Mouse (Mus musculus) cerebellum, postnatal 14 days (tissue): Measurements from ENCODE around the gene Mrps11.

ENCODE experiments used
- DNase-seq, 2 experiments: peaks; one replicate each; pipeline ENCODE4 v3.0.0; 2021; ENCODE audit warnings: mixed read lengths in 2 of 2

The Mrps11 gene

GRCm38 (mm10) chr7:78793895-78794570, 11.1 kb downstream of the Mrps11 start:
- DNase-seq: no peak

GRCm38 (mm10) chr7:78794571-78795092, 11.7 kb downstream of the Mrps11 start:
- DNase-seq: no peak

- no peak for DNase-seq
Observed at GRCm38 (mm10) chr7:78796624-78797023, 13.7 kb downstream of the Mrps11 start.

- peak; percentile 58 to 64 for DNase-seq
Observed at GRCm38 (mm10) chr7:78797843-78798455, 15.0 kb downstream of the Mrps11 start.

DNA sequence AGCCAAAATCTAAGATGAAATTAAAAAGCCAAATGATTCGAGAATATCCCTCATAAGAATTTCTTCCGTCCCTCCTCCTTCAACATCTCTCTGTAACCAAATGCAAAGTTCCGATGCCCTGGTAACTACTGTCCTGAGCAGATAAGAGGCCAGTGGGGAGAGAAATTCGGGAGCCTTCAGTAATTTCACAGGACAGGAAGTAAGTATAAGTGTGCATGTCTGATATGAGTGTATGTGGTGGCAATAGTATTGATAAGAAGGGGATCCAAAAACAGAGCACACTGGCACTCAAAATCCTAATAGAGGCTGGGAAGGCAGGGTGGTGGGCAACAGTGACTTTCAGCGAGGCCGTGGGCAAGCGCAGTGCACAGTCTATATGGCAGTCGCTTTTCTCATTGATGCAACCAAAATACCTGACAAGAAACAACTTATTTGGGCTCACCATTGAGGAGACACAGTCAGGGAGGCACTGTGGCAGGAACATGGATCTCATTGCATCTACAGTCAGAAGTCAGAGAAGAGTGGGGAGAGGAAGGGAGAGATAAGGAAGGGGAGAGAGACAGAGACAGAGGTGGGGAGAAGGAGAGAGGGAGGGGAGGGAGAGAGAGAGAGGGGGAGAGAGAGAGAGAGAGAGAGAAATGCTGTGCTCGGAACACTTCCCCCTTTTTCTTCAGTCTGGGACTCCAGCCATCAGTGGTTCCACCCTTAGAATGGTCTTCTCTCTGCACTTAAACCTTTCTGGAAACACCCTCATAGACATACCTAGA, 17.0 kb downstream of the Mrps11 start:
- DNase-seq: no peak

DNA sequence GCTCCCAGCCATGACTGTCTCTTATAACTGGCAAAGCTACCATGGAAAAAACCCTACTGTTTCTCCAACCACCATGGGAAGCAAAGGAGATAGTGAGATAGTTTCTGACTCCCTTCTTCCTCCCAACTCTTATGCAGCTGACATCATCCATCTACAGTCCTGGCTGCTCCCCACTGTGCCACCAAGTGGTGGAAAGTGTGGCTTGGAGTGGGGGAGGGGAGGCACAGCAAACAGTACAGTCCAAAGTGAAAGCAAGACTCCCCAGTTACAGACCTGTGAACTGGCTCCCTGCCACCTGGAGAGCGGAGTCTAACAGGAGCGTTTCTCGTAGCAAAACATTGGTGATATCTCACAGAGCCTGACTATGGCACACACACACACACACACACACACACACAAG, 20.9 kb downstream of the Mrps11 start:
- DNase-seq: no peak

DNA sequence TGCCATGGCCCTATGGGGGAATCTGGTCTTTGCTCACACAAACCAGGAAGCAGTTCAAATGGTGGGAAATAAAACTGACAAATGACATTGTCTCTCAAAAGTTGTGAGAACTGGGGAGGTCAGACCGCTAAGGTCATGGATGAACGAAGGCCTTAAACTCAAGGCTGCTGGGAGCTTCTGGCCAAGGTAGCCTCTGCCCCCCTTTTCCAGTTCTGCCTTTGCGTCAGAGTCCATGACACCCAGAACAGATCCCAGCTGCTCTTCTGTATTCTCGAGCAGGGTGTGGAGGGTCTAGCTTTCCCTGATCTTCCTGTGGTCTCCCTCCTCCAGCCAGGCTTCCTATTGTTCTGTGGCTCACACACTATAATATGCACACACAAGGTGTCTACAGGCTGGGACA, 24.3 kb downstream of the Mrps11 start:
- DNase-seq: no peak

- DNase-seq: peak; percentile 64 to 67
Observed at GRCm38 (mm10) chr7:78813791-78814190, 30.9 kb downstream of the Mrps11 start.

GRCm38 (mm10) chr7:78814766-78815165, 31.8 kb downstream of the Mrps11 start:
- no peak for DNase-seq

DNA sequence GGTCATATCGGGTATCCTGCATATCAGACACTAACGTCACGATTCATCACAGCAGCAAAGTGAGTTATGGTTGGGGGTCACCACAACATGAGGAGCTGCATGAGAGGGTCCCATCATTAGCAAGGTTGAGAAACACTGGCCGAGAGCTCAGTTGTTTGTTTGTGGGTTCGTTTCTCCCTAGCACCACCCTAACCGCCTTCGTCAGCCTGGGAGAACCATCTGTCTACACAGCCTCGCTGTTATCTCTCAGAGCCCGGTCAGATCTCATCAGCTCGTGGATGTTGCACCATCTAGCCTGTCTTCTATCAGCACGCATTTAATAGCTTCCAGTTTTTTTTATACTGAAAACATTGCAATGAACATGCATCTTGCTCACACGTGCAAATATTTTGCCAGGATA, 35.4 kb downstream of the Mrps11 start:
- no peak for DNase-seq

DNA sequence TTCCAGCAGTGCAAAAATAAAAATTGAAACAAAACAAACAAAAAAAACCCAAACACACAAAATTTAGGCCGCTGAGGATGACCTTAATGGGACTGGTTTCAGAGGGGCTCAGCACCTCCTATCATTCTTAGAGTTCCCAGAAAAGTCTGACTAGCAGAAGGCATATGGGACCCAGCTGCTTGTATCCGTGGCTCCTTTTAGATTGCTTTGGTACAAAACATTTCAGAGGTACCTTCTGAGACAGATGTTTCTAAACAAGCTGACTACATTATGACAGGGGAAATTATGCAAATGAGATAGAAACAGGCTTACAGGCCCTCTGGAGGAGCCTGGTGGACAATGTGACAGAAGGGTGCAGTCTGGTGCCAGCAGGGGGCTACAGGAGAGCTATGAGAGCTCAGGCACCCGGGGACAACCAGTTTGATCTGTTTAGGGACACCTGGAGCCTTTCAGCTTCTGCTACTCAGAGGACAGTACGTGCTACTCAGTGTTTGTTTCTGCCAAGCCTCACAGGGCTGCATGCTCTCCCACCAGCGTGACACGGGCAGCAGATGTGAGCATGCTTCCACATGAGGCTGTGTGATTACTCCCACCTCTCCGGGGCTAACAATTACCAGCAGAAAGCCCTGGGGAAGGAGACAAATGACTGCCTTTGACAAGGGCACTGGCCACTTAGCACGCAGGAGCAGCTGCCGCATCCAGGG, 43.9 kb downstream of the Mrps11 start:
- no peak for DNase-seq

DNA sequence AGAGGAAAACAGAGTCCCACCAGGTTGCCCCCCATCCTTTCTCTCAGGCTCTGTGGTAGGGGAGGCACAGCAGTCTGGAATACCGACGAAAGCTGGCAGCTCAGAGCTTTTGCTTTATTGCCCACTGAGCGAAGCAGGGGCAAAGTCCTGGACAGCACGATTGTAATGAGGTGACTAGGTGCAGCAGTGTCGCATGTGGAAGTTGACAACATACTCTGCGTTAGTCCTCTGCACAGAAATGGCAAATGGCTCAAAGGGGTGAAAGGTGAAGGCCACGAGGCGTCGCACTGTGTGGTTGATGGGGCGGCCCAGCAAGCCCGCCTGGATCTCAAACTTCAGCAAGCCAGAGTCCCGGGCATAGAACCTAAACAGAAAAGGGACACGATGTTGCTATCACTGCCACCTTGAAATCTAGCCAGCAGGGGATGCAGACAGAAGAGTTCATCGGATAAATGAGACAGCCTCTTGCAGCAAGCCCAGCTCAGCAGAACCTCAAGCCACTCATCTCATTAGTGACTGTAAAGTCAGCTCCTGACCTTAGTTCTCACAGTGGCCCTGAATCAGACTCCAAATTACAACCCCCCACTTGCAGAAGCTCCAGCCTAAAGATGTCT, 44.9 kb downstream of the Mrps11 start:
- DNase-seq: no peak

DNA sequence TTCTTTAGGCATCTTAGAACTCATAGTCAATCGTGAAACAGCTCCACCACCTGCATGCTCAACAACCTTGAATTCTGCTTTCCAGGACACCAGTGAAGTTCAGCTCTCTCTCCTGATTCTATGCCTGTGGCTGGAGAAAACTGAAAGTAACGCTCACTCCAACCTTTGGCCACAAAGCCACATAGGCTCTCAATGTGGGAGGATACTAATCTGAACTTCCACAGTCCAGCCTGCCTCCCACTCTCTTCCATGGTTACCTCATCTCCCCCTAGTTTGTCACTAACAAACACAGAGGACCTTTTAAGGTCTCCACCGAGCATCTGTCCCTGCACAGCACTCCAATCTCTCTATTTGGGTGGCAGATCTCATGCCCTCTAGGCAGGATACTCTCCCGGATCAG, 52.7 kb downstream of the Mrps11 start:
- no peak for DNase-seq

- DNase-seq: no peak
Observed at GRCm38 (mm10) chr7:78837250-78837649, 54.3 kb downstream of the Mrps11 start.

DNA sequence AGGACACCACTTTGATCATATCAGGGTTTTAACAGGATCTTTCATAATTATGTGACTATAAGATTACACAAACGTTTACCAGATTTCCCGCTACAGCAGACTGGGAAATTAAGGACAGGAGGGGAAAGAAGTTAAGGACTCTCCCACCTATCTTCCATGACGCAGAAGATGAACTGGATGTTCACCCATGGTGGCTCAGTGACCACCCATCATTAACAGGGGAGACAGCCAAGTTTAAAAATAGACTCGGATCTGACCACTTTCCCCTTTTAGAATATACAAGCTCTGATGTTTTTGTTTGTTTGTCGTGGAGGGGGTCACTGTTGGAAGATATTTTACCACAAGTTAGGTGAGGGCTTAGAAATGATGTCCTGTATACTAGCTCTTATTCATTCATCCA, 58.7 kb downstream of the Mrps11 start:
- DNase-seq: no peak
